Mouse (Mus musculus) liver, adult 2 months (tissue): ENCODE measurements around the gene Vgll2. TPM values are rescaled to one million over a fixed set of nuclear protein-coding genes. Genes with fewer than 3 reads are reported as not detected.
A peak's percentile ranks its signal among the peaks of the same experiment; 100 is the strongest.

Source experiments
- DNase-seq: peaks from one replicate; pipeline ENCODE4 v3.0.0-alpha.2; 2011; ENCODE audit warnings: low read depth, low spot score; ENCODE audit errors: extremely low read depth
- H3K27ac ChIP-seq: fragments of 200-500 bp; replicated peaks from 2 replicates; pipeline ENCODE4 v1.5.1; 2012; ENCODE audit warnings: low read depth, mild to moderate bottlenecking, control low read depth, inconsistent platforms, low read length; ENCODE audit not compliant: insufficient read depth
- H3K27me3 ChIP-seq: fragments of 200-500 bp; 2 replicates; pipeline ENCODE4 v1.6.1; 2012; ENCODE audit warnings: mild to moderate bottlenecking, moderate library complexity, low read length, inconsistent platforms; ENCODE audit not compliant: control insufficient read depth, insufficient read depth
- H3K36me3 ChIP-seq: fragments of 200-500 bp; 2 replicates; pipeline ENCODE4 v1.6.1; 2012; ENCODE audit warnings: low read length, inconsistent platforms; ENCODE audit not compliant: control insufficient read depth, insufficient read depth
- H3K4me1 ChIP-seq: fragments of 200-500 bp; 2 replicates; pipeline ENCODE4 v1.6.1; 2011; ENCODE audit warnings: low read length; ENCODE audit not compliant: control insufficient read depth, insufficient read depth
- H3K4me3 ChIP-seq: fragments of 200-500 bp; 2 replicates; pipeline ENCODE4 v1.5.1; 2011; ENCODE audit warnings: low read depth, mild to moderate bottlenecking, control low read depth, low read length, moderate library complexity; ENCODE audit not compliant: insufficient read depth
- H3K79me2 ChIP-seq: fragments of 200-500 bp; 2 replicates; pipeline ENCODE4 v1.6.1; 2012; ENCODE audit warnings: inconsistent platforms, mild to moderate bottlenecking, low read length, moderate library complexity; ENCODE audit not compliant: control insufficient read depth, insufficient read depth
- H3K9ac ChIP-seq: fragments of 200-500 bp; 2 replicates; pipeline ENCODE4 v1.6.1; 2012; ENCODE audit warnings: low read depth, mild to moderate bottlenecking, control low read depth, inconsistent platforms, low read length
- CTCF ChIP-seq: fragments of 200-500 bp; IDR thresholded peaks from 2 replicates; pipeline ENCODE4 v1.5.1; 2011; ENCODE audit warnings: low read depth, low read length, control low read depth
- POLR2A ChIP-seq: fragments of 200-500 bp; IDR thresholded peaks from 2 replicates; pipeline ENCODE4 v1.6.1; 2011; ENCODE audit warnings: low read length, control low read depth; ENCODE audit not compliant: insufficient read depth; ENCODE audit errors: extremely low read depth
- WGBS: fragments of 180-500 bp; shearing (Covaris S2); methylation state at CpG from one replicate; pipeline ENCODE4 v1.1.7; 2018; 5-methylcytosine and 5-hydroxymethylcytosine counted together
- polyA plus RNA-seq: library from polyadenylated mRNA; depleted of rRNA; stranded (reverse); fragments of >200 nt; gene quantifications from 2 replicates; pipeline ENCODE4 v1.2.3, GENCODE M21; 2012; rRNA removed
- total RNA-seq: library from RNA; depleted of rRNA; stranded (reverse); fragments of >200 nt; gene quantifications from 2 replicates; pipeline ENCODE4 v1.2.3, GENCODE M21; 2014; rRNA removed

Vgll2 gene
- total and polyA plus RNA-seq, 2 experiments: not detected

- no peak for TF ChIP-seq POLR2A
- no peak for TF ChIP-seq CTCF
- Histone ChIP-seq H3K27ac (no peak overlapping the region), H3K36me3 (no peaks in the 10 kb centered on the region), H3K4me3 (no peak overlapping the region), H3K9ac (no peak overlapping the region), H3K79me2 (no peaks in the 10 kb centered on the region), H3K27me3 (no peaks in the 10 kb centered on the region), H3K4me1 (peaks cover 2% of the 10 kb centered on the region; the same call in 1 of the 2 replicates)
- WGBS: 81% methylated on average over 5 of the region's 5 CpGs
- DNase-seq: no peak
Observed at GRCm38 (mm10) chr10:52043086-52043485, 20.8 kb downstream of the Vgll2 start.

GRCm38 (mm10) chr10:52048287-52048686 lies 26.0 kb downstream of the Vgll2 start:
- H3K4me3 ChIP-seq: no peak overlapping the region
- H3K9ac ChIP-seq: no peak overlapping the region
- 79% methylated on average over 3 of the region's 3 CpGs for WGBS
- peaks cover 2% of the 10 kb centered on the region; the same call in 1 of the 2 replicates for H3K4me1 ChIP-seq
- H3K27ac ChIP-seq: no peak overlapping the region
- H3K27me3 ChIP-seq: no peaks in the 10 kb centered on the region
- TF ChIP-seq POLR2A (no peak), CTCF (no peak)
- no peak for DNase-seq
- no peaks in the 10 kb centered on the region for H3K79me2 ChIP-seq
- no peaks in the 10 kb centered on the region for H3K36me3 ChIP-seq

GRCm38 (mm10) chr10:52072482-52072881 lies 50.2 kb downstream of the Vgll2 start:
- no peak overlapping the region for H3K27ac ChIP-seq
- no peak overlapping the region for H3K4me3 ChIP-seq
- H3K36me3 ChIP-seq: no peaks in the 10 kb centered on the region
- DNase-seq: peak; percentile 52
- no peaks in the 10 kb centered on the region for H3K27me3 ChIP-seq
- no peak overlapping the region for H3K9ac ChIP-seq
- TF ChIP-seq POLR2A (no peak), CTCF (peak; percentile 46)
- no peaks in the 10 kb centered on the region for H3K4me1 ChIP-seq
- no peaks in the 10 kb centered on the region for H3K79me2 ChIP-seq

Other genes starting within 250 kb of the Vgll2 start
- not detected in 2 replicates for gene Ros1, start 172.7 kb downstream of the Vgll2 start, total RNA-seq
- not detected in 2 replicates for gene Ros1, start 172.7 kb downstream of the Vgll2 start, polyA plus RNA-seq
- 3.1 and 3.5 TPM in 2 replicates for gene Dcbld1, start 211.1 kb downstream of the Vgll2 start, total RNA-seq
- 2.0 and 2.3 TPM in 2 replicates for gene Dcbld1, start 211.1 kb downstream of the Vgll2 start, polyA plus RNA-seq